Mouse (Mus musculus) regulatory T cell (primary cell): ENCODE data around the gene Olfr646.

ENCODE experiments used
- in situ Hi-C: fragments of 300-600 bp; cut with MboI, MseI; formaldehyde crosslinking; loops from one replicate; pipeline ENCODE4 v1.15.1; 2025; ENCODE audit warnings: high pct_unique_total_duplicates

The Olfr646 gene

DNA sequence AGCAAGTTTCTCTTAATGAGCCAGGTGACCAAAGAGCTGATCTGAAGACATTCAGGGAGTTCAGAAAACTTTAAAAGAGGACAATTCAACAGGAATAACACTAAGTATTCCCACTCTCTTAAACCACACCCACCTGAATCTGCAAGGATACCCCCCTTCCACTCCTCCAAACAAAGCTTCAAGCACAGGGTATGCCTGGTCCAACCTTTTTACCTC lies at the start of gene Olfr646:
Gene Olfr646, plus strand, starts transcription at position 117 of the 216 bp plus-strand sequence.
- in situ Hi-C loops = no loop called here

DNA sequence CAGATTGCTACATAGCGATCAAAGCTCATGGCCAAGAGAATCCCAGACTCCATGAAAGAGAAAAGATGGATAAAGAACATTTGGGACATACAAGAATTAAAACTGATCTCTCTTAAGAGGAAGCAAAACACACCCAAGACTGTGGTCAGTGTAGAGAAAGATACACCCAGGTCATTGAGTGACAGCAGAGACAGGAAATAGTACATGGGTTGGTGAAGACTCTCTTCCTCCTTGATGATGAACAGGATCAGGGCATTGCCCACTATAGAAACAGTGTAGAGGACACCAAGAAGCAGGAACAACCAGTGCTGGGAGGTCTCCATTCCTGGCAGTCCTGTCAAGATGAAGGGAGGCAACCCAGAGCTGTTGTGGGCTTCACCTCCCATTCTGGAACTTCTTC lies 45.5 kb upstream of the Olfr646 start:
- in situ Hi-C loops = no loop called here

GRCm38 (mm10) chr7:104061345-104061744 lies 43.3 kb upstream of the Olfr646 start, which contains the start of gene 4930516K23Rik:
Gene 4930516K23Rik (minus strand): TSS chr7:104061445.
- in situ Hi-C loops = no loop called here

DNA sequence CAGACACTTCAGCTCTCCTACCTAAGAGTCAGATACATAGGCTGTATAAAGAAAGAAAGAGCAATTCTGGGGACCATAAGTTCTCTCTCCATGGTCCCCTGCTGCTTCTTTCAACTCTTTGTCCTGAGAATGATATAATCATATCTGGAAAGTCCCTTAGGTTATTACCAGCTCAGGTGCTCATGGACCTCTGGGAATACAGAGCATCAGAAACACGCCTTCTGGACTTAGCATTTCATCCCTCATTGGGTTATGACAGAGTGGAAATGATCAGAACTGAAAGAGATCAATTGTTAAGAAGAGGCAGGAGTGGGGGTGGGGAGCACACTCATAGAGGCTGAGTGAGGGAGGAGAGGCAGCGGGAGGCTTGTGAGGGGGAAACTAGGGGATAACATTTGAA lies 32.9 kb upstream of the Olfr646 start, which contains the start of gene Olfr644:
Gene Olfr644, minus strand, starts transcription at position 101 of the 400 bp plus-strand sequence.
- in situ Hi-C loops = no loop called here

DNA sequence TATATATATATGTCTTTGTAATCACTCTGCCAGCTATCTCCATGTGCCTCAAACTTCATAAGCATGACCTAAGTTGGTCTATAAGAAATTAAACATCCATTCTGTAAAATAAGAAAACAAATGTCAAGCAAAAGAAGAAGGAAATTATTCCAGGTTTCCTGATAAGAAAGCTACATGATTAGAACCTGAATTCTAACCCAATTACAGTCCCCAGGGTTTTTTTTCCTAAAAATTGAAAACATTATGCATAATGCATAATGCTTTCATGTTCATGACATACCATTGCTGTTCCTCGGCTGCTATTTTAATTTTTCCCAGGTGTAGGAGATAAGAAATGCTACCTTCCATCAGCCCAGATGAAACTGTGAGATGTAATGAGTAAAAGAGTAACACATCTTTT lies 19.3 kb upstream of the Olfr646 start, which contains the start of gene Olfr645:
Gene Olfr645, minus strand, starts transcription at position 101 of the 400 bp plus-strand sequence.
- in situ Hi-C loops = no loop called here

DNA sequence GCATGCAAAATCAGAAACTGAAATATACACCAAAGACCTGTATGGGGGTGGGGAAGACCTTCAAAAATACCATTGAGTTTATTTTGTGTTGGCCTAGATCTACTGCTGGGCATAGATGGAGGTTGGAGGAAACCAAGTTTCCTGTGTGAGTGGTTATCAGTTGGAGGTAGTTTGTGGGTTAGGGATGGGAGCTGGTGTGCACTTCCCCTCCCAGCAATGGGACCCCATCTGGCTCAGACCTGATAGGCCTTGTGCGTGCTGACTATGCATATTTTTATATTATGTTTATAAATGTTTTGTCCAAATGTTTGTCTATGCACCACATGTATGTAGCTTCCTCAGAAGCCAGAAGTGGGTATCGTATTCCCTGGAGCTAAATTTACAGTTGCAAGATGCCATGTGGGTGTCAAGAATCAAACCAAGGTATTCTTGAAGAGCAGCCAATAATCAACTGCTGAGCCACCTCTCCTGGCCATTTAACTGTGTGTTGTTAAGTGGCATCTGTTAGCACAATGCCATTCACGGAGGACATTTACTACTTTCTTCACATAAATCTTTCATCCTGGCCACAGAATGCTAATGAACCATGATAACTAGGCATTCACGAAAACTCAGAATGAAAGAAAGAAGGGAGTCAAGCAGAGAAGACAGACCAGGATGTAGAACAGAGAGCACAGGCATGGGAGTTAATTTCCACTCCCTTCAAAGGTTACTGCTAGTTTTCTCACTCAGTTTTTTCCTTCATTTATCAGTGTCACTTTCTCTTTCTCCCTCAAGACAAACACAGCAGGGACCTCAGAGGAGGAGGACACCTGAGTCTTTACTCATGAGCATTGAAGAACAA lies 538 bp upstream of the Olfr646 start:
- in situ Hi-C loops = no loop called here

DNA sequence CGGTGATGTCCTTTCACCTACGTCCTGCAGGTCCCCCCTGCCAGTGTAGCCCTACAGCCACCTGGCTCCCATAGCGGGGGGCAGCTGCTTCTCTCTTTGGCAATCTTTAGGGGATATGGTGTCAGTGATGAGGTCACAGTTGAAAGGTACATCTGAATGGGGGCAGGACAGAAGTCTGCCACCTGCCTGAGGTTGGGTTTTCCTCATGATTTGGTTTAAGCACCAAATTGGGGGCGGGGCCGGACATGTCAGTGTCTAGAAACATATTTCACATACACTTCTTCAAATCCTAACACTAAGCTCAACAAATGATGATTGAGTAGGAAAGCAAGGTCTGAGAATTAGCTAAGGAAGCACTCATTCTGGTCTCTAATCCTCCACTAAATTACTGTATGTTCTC lies 25.1 kb downstream of the Olfr646 start, which contains the start of gene Ubqln5:
Gene Ubqln5, minus strand, starts transcription at position 101 of the 400 bp plus-strand sequence.
- in situ Hi-C loops = no loop called here

- in situ Hi-C loops = no loop called here
These were observed 32.6 kb downstream of the Olfr646 start, which contains the start of gene Olfr643 for GRCm38 (mm10) chr7:104137305-104137704. Gene Olfr643 (minus strand): TSS chr7:104137405.

- in situ Hi-C loops = no loop called here
These were observed 38.5 kb downstream of the Olfr646 start, which contains the start of gene Ubqln3 for GRCm38 (mm10) chr7:104143179-104143578. Gene Ubqln3 (minus strand): TSS chr7:104143279.

DNA sequence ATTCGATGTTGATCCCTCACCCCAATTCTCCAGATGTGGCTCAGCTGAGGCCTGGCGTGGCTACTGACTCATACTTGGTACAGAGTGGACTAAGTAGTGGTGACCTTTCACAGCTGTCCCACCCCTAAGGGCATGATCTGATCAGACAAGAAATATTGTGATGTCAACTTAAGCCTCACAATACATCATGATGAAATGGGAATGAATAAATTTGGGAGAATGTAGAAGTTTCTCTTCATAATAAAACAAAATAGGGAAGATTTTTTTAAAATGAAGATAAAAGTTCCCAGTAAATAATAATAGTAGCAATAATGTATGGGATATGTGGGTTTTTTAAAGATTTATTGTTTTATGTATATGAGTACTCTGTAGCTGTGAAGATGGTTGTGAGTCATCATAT lies 45.8 kb downstream of the Olfr646 start, which contains the start of gene Ubqlnl:
Gene Ubqlnl, minus strand, starts transcription at position 101 of the 400 bp plus-strand sequence.
- in situ Hi-C loops = no loop called here
